Mouse (Mus musculus) G1E (cell line): ENCODE measurements around the gene Ccer2.

Experiments used
- CTCF ChIP-seq: IDR thresholded peaks from 2 replicates; pipeline ENCODE4 v1.5.1; 2012; ENCODE audit warnings: low read depth, low read length, inconsistent platforms, mixed read lengths
- GATA1 ChIP-seq: IDR thresholded peaks from 2 replicates; pipeline ENCODE4 v1.6.1; 2012; ENCODE audit warnings: borderline replicate concordance, low read length, inconsistent platforms, mixed read lengths
- GATA2 ChIP-seq: IDR thresholded peaks from 2 replicates; pipeline ENCODE4 v1.6.1; 2012; ENCODE audit warnings: low read depth, low read length, inconsistent platforms, borderline replicate concordance
- POLR2AphosphoS5 ChIP-seq: IDR thresholded peaks from 2 replicates; pipeline ENCODE4 v1.6.1; 2012; ENCODE audit warnings: low read depth, low read length, inconsistent platforms; ENCODE audit not compliant: insufficient replicate concordance
- TAL1 ChIP-seq: conservative IDR thresholded peaks from 2 replicates; pipeline ENCODE4 v1.6.1; 2012; ENCODE audit warnings: low read depth, low read length, inconsistent platforms, mixed read lengths

DNA sequence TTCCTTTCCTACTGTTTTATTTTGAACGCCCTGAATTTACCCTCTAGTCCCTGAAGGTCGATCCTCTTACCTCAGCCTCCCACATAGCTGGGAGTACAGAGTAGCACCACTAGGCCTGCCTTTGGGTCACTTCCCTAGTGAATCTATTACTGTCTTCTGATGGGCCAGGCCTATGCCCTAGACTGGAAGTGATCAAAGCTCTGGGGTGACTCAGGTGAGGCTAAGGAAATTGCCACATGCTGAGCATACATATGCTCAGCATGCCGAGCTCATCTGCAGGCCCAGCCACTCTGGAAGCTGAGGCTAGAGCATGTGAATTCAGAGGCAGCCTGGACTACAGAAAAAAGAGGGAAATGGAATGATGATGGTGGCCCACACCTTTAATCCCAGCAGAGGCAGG is 17.2 kb downstream of the Ccer2 start:
- no peak for TF ChIP-seq CTCF
- no peak for TF ChIP-seq GATA1
- no peak for TF ChIP-seq TAL1
- no peak for TF ChIP-seq POLR2AphosphoS5
- TF ChIP-seq GATA2, result no peak
